In genomic region chr14:23390768-23391167, GRCm38 (mm10) we compare ENCODE assay signal across 20 mouse cellular contexts.
"Had no signal": no experiment of that assay in that cellular context is flagged by ENCODE, and none has a peak within 500 bp of the region (broad histone marks: within the 10 kb centered on the region; RNA-seq: fewer than 3 reads in every experiment).

No protein-coding gene starts in this region.

- H3K4me1 ChIP-seq: stomach, embryonic 15.5 days had no signal

- H3K36me3 ChIP-seq: midbrain, embryonic 10.5 days; midbrain, embryonic 13.5 days; midbrain, embryonic 15.5 days; neural tube, embryonic 13.5 days; neural tube, embryonic 15.5 days; stomach, embryonic 15.5 days had no signal

- H3K27ac ChIP-seq: midbrain, embryonic 10.5 days; midbrain, embryonic 13.5 days; midbrain, embryonic 15.5 days; neural tube, embryonic 13.5 days; neural tube, embryonic 15.5 days; stomach, embryonic 15.5 days; stomach, postnatal 0 days had no signal

- DNase-seq: lung, adult 18-20 months; lung, embryonic 14.5 days; lung, postnatal 10 days; lung, postnatal 4 days; retina, postnatal 1 day; right cerebral cortex, adult 18-20 months; right cerebral cortex, postnatal 25 days; right cerebral cortex, postnatal 4 days; spleen, adult 18-20 months; thymus, adult 2 months; thymus, postnatal 25 days; thymus, postnatal 4 days had no signal

- H3K9ac ChIP-seq: lung, embryonic 14.5 days; midbrain, embryonic 13.5 days; midbrain, embryonic 15.5 days; neural tube, embryonic 13.5 days; neural tube, embryonic 15.5 days; stomach, embryonic 15.5 days had no signal

- ATAC-seq: midbrain, embryonic 13.5 days; midbrain, embryonic 15.5 days had no signal

- H3K4me3 ChIP-seq: midbrain, embryonic 10.5 days; midbrain, embryonic 13.5 days; midbrain, embryonic 15.5 days; myocyte; neural tube, embryonic 13.5 days; neural tube, embryonic 15.5 days; stomach, embryonic 15.5 days had no signal

- H3K27me3 ChIP-seq: midbrain, embryonic 15.5 days; neural tube, embryonic 15.5 days; stomach, embryonic 15.5 days had no signal

- H3K9me3 ChIP-seq: midbrain, embryonic 10.5 days; midbrain, embryonic 13.5 days; midbrain, embryonic 15.5 days; neural tube, embryonic 13.5 days; neural tube, embryonic 15.5 days; stomach, embryonic 15.5 days had no signal

- H3K4me2 ChIP-seq: lung, embryonic 14.5 days; midbrain, embryonic 13.5 days; midbrain, embryonic 15.5 days; neural tube, embryonic 13.5 days; neural tube, embryonic 15.5 days; stomach, embryonic 15.5 days had no signal
